Mouse (Mus musculus) right cerebral cortex, postnatal 36 days (tissue): Measurements from ENCODE around the gene Chil6.

Source experiments
- DNase-seq, 2 experiments: peaks; one replicate each; pipeline ENCODE4 v3.0.0; 2022; ENCODE audit warnings: low spot score in 2 of 2, mixed read lengths in 1 of 2

Gene Chil6

GRCm38 (mm10) chr3:106406082-106406481 lies at the start of gene Chil6:
Gene Chil6 (minus strand): TSS chr3:106406182.
- DNase-seq = no peak

- no peak for DNase-seq
Measured at GRCm38 (mm10) chr3:106452616-106453015, 46.6 kb upstream of the Chil6 start.

- DNase-seq = no peak
Measured at GRCm38 (mm10) chr3:106449567-106449966, 43.6 kb upstream of the Chil6 start.

- DNase-seq = no peak
Measured at GRCm38 (mm10) chr3:106448995-106449394, 43.0 kb upstream of the Chil6 start.

GRCm38 (mm10) chr3:106448571-106448970 lies 42.6 kb upstream of the Chil6 start:
- peak; percentile 2 to 3 for DNase-seq
